Mouse (Mus musculus): ENCODE data around the gene Foxd3. TPM values are rescaled to one million over a fixed set of nuclear protein-coding genes. Genes with fewer than 3 reads are reported as not detected.

Foxd3 gene
- polyA plus RNA-seq (2012; rRNA removed; ENCODE audit: low replicate concordance): 1.8 and 1.9 TPM in 2 replicates

GRCm38 (mm10) chr4:99655937-99656604 lies at the start of gene Foxd3:
Gene Foxd3, plus strand, starts transcription at chr4:99656299.

Other genes with a start within 250 kb of the Foxd3 start
- 1.2 and 1.4 TPM in 2 replicates for gene Alg6, start 59.4 kb downstream of the Foxd3 start, polyA plus RNA-seq (2012; rRNA removed; ENCODE audit: low replicate concordance)
- gene Efcab7, start 172.9 kb downstream of the Foxd3 start, polyA plus RNA-seq (2012; rRNA removed; ENCODE audit: low replicate concordance): 0.25 TPM in 1 of 2 replicates, not detected in the other

All from duodenum, adult 2 months (tissue).